Mouse (Mus musculus) MEL (cell line): ENCODE data around the gene Vmn2r13. TPM values are rescaled to one million over a fixed set of nuclear protein-coding genes. Genes with fewer than 3 reads are reported as not detected.
"Not testable (repeated sequence)": the region's sequence is repeated elsewhere in the genome, so short reads cannot be mapped to it uniquely, and the experiment has no call there.

Source experiments
- DNase-seq: peaks from one replicate; pipeline ENCODE4 v3.0.0; 2011; ENCODE audit warnings: low read depth, low spot score
- H3K27ac ChIP-seq: 2 replicates; pipeline ENCODE4 v1.5.1; 2012; ENCODE audit warnings: low read depth, mild to moderate bottlenecking, control low read depth, low read length, moderate library complexity; ENCODE audit not compliant: control insufficient read depth
- H3K27me3 ChIP-seq, 2 experiments: fragments of 150-350 bp in 1 of 2; sonication (generic) in 1 of 2; 2 replicates each; pipeline ENCODE4 v1.6.1; 2012; ENCODE audit warnings: low read length in 2 of 2, mild to moderate bottlenecking in 2 of 2, improper control_type of control experiment in 1 of 2, moderate library complexity in 1 of 2; ENCODE audit not compliant: insufficient read depth in 2 of 2, control insufficient read depth in 1 of 2
- H3K36me3 ChIP-seq, 2 experiments: 2 replicates each; pipeline ENCODE4 v1.6.1; 2012 to 2014; ENCODE audit warnings: low read length in 2 of 2, improper control_type of control experiment in 1 of 2, inconsistent platforms in 1 of 2, mild to moderate bottlenecking in 1 of 2; ENCODE audit not compliant: insufficient read depth in 2 of 2, control insufficient read depth in 1 of 2
- H3K4me1 ChIP-seq, 2 experiments: fragments of 150-350 bp in 1 of 2; sonication (generic) in 1 of 2; 2 replicates each; pipeline ENCODE4 v1.6.1; 2012; ENCODE audit warnings: low read length in 2 of 2, improper control_type of control experiment in 1 of 2, mild to moderate bottlenecking in 1 of 2; ENCODE audit not compliant: insufficient read depth in 2 of 2, control insufficient read depth in 1 of 2
- H3K4me3 ChIP-seq, 2 experiments: fragments of 150-350 bp in 1 of 2; sonication (generic) in 1 of 2; 2 replicates each; pipeline ENCODE4 v1.5.1; 2012; ENCODE audit warnings: low read depth in 2 of 2, low read length in 2 of 2, mild to moderate bottlenecking in 2 of 2, moderate library complexity in 2 of 2, control low read depth in 1 of 2, improper control_type of control experiment in 1 of 2; ENCODE audit not compliant: control insufficient read depth in 1 of 2, insufficient read depth in 1 of 2
- H3K79me2 ChIP-seq: 2 replicates; pipeline ENCODE4 v1.6.1; 2012; ENCODE audit warnings: mild to moderate bottlenecking, low read length, moderate library complexity; ENCODE audit not compliant: control insufficient read depth, poor library complexity, insufficient read depth
- H3K9ac ChIP-seq: 2 replicates; pipeline ENCODE4 v1.6.1; 2012; ENCODE audit warnings: low read depth, mild to moderate bottlenecking, control low read depth, low read length, moderate library complexity; ENCODE audit not compliant: control insufficient read depth, poor library complexity, severe bottlenecking
- H3K9me3 ChIP-seq: fragments of 150-350 bp; sonication (generic); replicated peaks from 2 replicates; pipeline ENCODE4 v1.6.1; 2012; ENCODE audit warnings: mild to moderate bottlenecking, low read length, improper control_type of control experiment, moderate library complexity; ENCODE audit not compliant: insufficient read depth
- BHLHE40 ChIP-seq: IDR thresholded peaks from 2 replicates; pipeline ENCODE4 v1.6.1; 2012; ENCODE audit warnings: low read depth, mild to moderate bottlenecking, inconsistent platforms, low read length, improper control_type of control experiment, borderline replicate concordance
- CTCF ChIP-seq, 3 experiments: IDR thresholded peaks in 2 of 3; conservative IDR thresholded peaks in 1 of 3; 2 replicates each; pipeline ENCODE4 v1.5.1; 2011 to 2012; ENCODE audit warnings: low read length in 3 of 3, low read depth in 2 of 3, mild to moderate bottlenecking in 2 of 3, improper control_type of control experiment in 1 of 3, inconsistent platforms in 1 of 3, mixed read lengths in 1 of 3, moderate library complexity in 1 of 3; ENCODE audit not compliant: control insufficient read depth in 1 of 3, insufficient read depth in 1 of 3, poor library complexity in 1 of 3, severe bottlenecking in 1 of 3
- ELF1 ChIP-seq: IDR thresholded peaks from 2 replicates; pipeline ENCODE4 v1.6.1; 2014; ENCODE audit warnings: low read depth, mild to moderate bottlenecking, inconsistent platforms, low read length, improper control_type of control experiment, moderate library complexity
- EP300 ChIP-seq, 2 experiments: IDR thresholded peaks; 2 replicates each; pipeline ENCODE4 v1.6.1; 2011; ENCODE audit warnings: improper control_type of control experiment in 2 of 2, low read length in 2 of 2, low read depth in 1 of 2, mild to moderate bottlenecking in 1 of 2
- ETS1 ChIP-seq: IDR thresholded peaks from 2 replicates; pipeline ENCODE4 v1.6.1; 2012; ENCODE audit warnings: low read depth, mild to moderate bottlenecking, inconsistent platforms, low read length, improper control_type of control experiment, moderate library complexity
- GABPA ChIP-seq: IDR thresholded peaks from 2 replicates; pipeline ENCODE4 v1.6.1; 2012; ENCODE audit warnings: low read depth, mild to moderate bottlenecking, inconsistent platforms, low read length, improper control_type of control experiment, moderate library complexity
- GATA1 ChIP-seq: IDR thresholded peaks from 2 replicates; pipeline ENCODE4 v1.6.1; 2011; ENCODE audit warnings: low read depth, low read length, improper control_type of control experiment
- KAT2A ChIP-seq: conservative IDR thresholded peaks from 2 replicates; pipeline ENCODE4 v1.6.1; 2012; ENCODE audit warnings: low read depth, low read length, improper control_type of control experiment, inconsistent platforms
- MEF2A ChIP-seq: IDR thresholded peaks from 2 replicates; pipeline ENCODE4 v1.6.1; 2014; ENCODE audit warnings: low read depth, mild to moderate bottlenecking, inconsistent platforms, low read length, improper control_type of control experiment; ENCODE audit not compliant: poor library complexity, insufficient replicate concordance, severe bottlenecking; ENCODE audit errors: extremely low read depth
- MXI1 ChIP-seq: IDR thresholded peaks from 2 replicates; pipeline ENCODE4 v1.6.1; 2011; ENCODE audit warnings: mild to moderate bottlenecking, low read depth, low read length, improper control_type of control experiment
- MYB ChIP-seq: IDR thresholded peaks from 2 replicates; pipeline ENCODE4 v1.6.1; 2011; ENCODE audit warnings: mild to moderate bottlenecking, low read depth, low read length, improper control_type of control experiment
- NRF1 ChIP-seq: IDR thresholded peaks from 2 replicates; pipeline ENCODE4 v1.6.1; 2014; ENCODE audit warnings: low read depth, mild to moderate bottlenecking, inconsistent platforms, low read length, improper control_type of control experiment, moderate library complexity; ENCODE audit not compliant: poor library complexity, insufficient read depth, severe bottlenecking
- POLR2A ChIP-seq, 2 experiments: IDR thresholded peaks; 2 replicates each; pipeline ENCODE4 v1.6.1; 2011 to 2012; ENCODE audit warnings: low read length in 2 of 2, mild to moderate bottlenecking in 2 of 2, control low read depth in 1 of 2, improper control_type of control experiment in 1 of 2, low read depth in 1 of 2, moderate library complexity in 1 of 2; ENCODE audit not compliant: control insufficient read depth in 1 of 2, insufficient read depth in 1 of 2, poor library complexity in 1 of 2
- POLR2AphosphoS2 ChIP-seq: IDR thresholded peaks from 2 replicates; pipeline ENCODE4 v1.6.1; 2011; ENCODE audit warnings: low read length, improper control_type of control experiment
- POLR2AphosphoS5 ChIP-seq: IDR thresholded peaks from 2 replicates; pipeline ENCODE4 v1.6.1; 2012; ENCODE audit warnings: low read depth, borderline replicate concordance, mild to moderate bottlenecking, inconsistent platforms, low read length, moderate library complexity, mixed read lengths
- RAD21 ChIP-seq: IDR thresholded peaks from 2 replicates; pipeline ENCODE4 v1.6.1; 2011; ENCODE audit warnings: mild to moderate bottlenecking, low read depth, low read length, improper control_type of control experiment
- SIN3A ChIP-seq: IDR thresholded peaks from 2 replicates; pipeline ENCODE4 v1.6.1; 2012; ENCODE audit warnings: low read length, improper control_type of control experiment, inconsistent platforms
- SMC3 ChIP-seq: IDR thresholded peaks from 2 replicates; pipeline ENCODE4 v1.6.1; 2011; ENCODE audit warnings: low read depth, low read length, improper control_type of control experiment
- UBTF ChIP-seq: IDR thresholded peaks from 2 replicates; pipeline ENCODE4 v1.6.1; 2012; ENCODE audit warnings: low read depth, mild to moderate bottlenecking, inconsistent platforms, low read length, improper control_type of control experiment, moderate library complexity, borderline replicate concordance; ENCODE audit not compliant: insufficient read depth
- polyA plus RNA-seq, 2 experiments: library from polyadenylated mRNA; stranded (reverse) in 1 of 2; unstranded in 1 of 2; fragments of >175 nt in 1 of 2; fragments of >200 nt in 1 of 2; gene quantifications; 2 replicates each; pipeline versions ENCODE4 v1.2.1 to v1.2.4; 2012; ENCODE audit warnings: low replicate concordance in 2 of 2, low read depth in 1 of 2; ENCODE audit not compliant: insufficient read length in 2 of 2, insufficient read depth in 1 of 2, missing spikeins in 1 of 2
- total RNA-seq: library from RNA; depleted of rRNA; stranded (reverse); fragments of 300-350 nt; gene quantifications from 2 replicates; pipeline ENCODE4 v1.2.3, GENCODE M21; 2012; rRNA removed

Gene Vmn2r13
- not detected in 2 replicates for total RNA-seq
- not detected for polyA plus RNA-seq

DNA sequence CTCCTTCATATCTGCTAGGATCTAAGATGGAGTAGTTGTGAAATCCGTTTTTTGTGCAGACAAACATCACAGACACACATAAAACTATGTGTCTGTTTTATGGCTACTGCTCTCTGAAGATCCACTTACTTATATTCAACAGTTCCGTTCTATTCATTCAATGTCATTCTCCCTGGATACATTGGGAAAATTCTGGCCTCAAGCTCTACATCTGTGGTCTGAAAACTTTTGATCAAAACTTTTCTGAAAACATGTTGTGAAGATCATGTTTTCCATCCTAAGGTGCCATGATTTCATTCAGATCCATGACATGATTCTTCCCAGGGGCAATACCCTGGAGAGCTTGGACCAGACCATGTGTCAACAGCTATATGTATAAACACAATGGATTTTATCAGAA, at the start of gene Vmn2r13:
Gene Vmn2r13 (minus strand): TSS at position 101 of the 400 bp plus-strand sequence.
- H3K27me3 ChIP-seq, H3K4me1 ChIP-seq, H3K4me3 ChIP-seq, DNase-seq, H3K27ac ChIP-seq, H3K36me3 ChIP-seq, H3K79me2 ChIP-seq, H3K9ac ChIP-seq, H3K9me3 ChIP-seq: not testable (repeated sequence)

DNA sequence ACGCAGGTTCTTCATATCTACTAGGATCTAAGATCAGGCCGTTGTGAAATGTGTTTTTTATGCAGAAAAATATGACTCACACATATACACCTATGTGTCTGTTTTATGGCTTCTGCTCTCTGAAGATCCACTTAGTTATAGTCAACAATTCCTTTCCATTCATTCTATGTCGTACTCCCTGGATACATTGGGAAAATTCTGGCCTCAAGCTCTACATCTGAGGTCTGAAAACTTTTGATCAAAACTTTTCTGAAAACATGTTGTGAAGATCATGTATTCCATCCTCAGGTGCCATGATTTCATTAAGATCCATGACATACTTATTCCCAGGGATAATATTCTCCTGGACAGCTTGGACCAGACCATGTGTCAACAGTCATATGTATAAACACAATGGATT, 32.6 kb upstream of the Vmn2r13 start, which contains the start of gene Vmn2r14:
Gene Vmn2r14 (minus strand): TSS at position 101 of the 400 bp plus-strand sequence.
- Histone ChIP-seq H3K36me3 (no peaks in the 10 kb centered on the region), H3K79me2 (no peaks in the 10 kb centered on the region), H3K27ac (no peak within 1 kb of the TSS), H3K4me3 (no peak within 1 kb of the TSS), H3K9ac (no peak within 1 kb of the TSS), H3K27me3 (no peaks in the 10 kb centered on the region), H3K9me3 (no peaks in the 10 kb centered on the region), H3K4me1 (no peaks in the 10 kb centered on the region)
- no peak for TF ChIP-seq GATA1
- TF ChIP-seq ELF1: no peak
- no peak for TF ChIP-seq EP300 (IDR thresholded peaks at IDR 0.05; ENCODE audit: low read depth in 1 of 2, low read length in 2 of 2)
- TF ChIP-seq UBTF: no peak
- no peak for DNase-seq

DNA sequence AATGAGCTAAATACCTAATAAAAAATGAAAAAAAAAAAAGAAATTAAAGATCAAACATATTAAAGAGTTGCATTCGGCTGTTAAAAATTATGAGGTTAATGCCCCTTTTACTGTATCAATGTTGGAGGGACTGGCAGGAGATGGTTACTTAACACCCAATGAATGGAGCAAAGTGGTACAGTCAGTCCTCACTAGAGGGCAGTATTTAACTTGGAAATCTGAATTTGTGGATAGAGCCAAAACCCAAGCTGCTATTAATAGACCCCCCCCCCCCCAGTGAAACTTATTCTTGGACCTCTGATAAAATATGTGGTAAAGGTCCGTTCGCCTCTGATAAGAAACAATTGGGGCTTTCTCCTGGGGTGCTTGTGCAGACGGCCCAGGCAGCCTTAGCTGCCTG, 25.1 kb downstream of the Vmn2r13 start:
- H3K9ac ChIP-seq, H3K79me2 ChIP-seq, H3K27me3 ChIP-seq, H3K27ac ChIP-seq, H3K9me3 ChIP-seq, H3K36me3 ChIP-seq: not testable (repeated sequence)
- peak in 1 of 3 experiments; percentile 45; a peak in 2 of 6 replicates for TF ChIP-seq CTCF (IDR thresholded peaks at IDR 0.05 in 2 of 3, conservative IDR thresholded peaks at IDR 0.05 in 1 of 3; ENCODE audit: control insufficient read depth in 1 of 3, insufficient read depth in 1 of 3, low read depth in 2 of 3, low read length in 3 of 3, poor library complexity in 1 of 3, severe bottlenecking in 1 of 3)
- peak; percentile 46 for TF ChIP-seq RAD21
- TF ChIP-seq SMC3: peak; percentile 35; the same call in 1 of the 2 replicates
- TF ChIP-seq, all 39 proteins: peak for 3; not testable (repeated sequence) for 36
- not testable (repeated sequence) for H3K4me1 ChIP-seq
- peak; percentile 39 for DNase-seq
- H3K4me3 ChIP-seq: peak overlapping the region in 1 of 2 experiments; percentile 38; a peak in 1 of 4 replicates

DNA sequence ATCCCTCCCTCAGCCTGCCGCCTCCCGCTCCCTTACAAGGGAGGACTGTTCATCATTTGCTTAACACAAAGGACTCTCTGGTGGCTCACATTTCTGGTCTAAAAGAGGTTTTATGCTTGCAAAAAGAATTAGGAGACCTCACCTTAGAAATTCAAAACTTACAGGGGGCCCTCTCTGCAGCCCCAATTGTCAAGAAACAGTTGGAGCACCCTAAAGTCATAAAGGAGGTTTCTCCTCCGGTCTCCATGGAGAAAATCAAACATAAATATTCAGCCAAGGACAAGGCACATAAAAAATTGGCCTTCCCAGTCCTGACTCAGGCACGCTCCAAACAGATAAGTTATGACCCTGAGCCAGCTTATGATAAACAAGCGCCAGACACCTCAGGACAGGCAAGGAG, 31.9 kb downstream of the Vmn2r13 start:
- H3K9ac ChIP-seq: peak overlapping the region; percentile 52
- H3K4me1 ChIP-seq: no peaks in the 10 kb centered on the region; a peak in 2 of 4 replicates
- no peaks in the 10 kb centered on the region for H3K79me2 ChIP-seq
- no peaks in the 10 kb centered on the region for H3K9me3 ChIP-seq
- H3K36me3 ChIP-seq: no peaks in the 10 kb centered on the region
- no peak overlapping the region for H3K27ac ChIP-seq
- peak; percentile 9 for DNase-seq
- H3K4me3 ChIP-seq: peak overlapping the region; percentile 53 to 94
- no peaks in the 10 kb centered on the region for H3K27me3 ChIP-seq
- no peak for TF ChIP-seq POLR2AphosphoS5
- no peak for TF ChIP-seq CTCF (IDR thresholded peaks at IDR 0.05 in 2 of 3, conservative IDR thresholded peaks at IDR 0.05 in 1 of 3; ENCODE audit: control insufficient read depth in 1 of 3, insufficient read depth in 1 of 3, low read depth in 2 of 3, low read length in 3 of 3, poor library complexity in 1 of 3, severe bottlenecking in 1 of 3)
- no peak for TF ChIP-seq GABPA
- TF ChIP-seq POLR2A (IDR thresholded peaks at IDR 0.05; ENCODE audit: control insufficient read depth in 1 of 2, insufficient read depth in 1 of 2, low read depth in 1 of 2, low read length in 2 of 2, poor library complexity in 1 of 2): no peak
- no peak for TF ChIP-seq NRF1
- no peak for TF ChIP-seq SIN3A
- no peak for TF ChIP-seq KAT2A
- no peak for TF ChIP-seq MYB
- TF ChIP-seq RAD21: no peak
- no peak for TF ChIP-seq MEF2A
- no peak for TF ChIP-seq ETS1
- no peak for TF ChIP-seq MXI1
- TF ChIP-seq BHLHE40: no peak
- no peak for TF ChIP-seq POLR2AphosphoS2
